Mouse (Mus musculus): ENCODE results near the gene Unc5cl. TPM values are rescaled to one million over a fixed set of nuclear protein-coding genes. Genes with fewer than 3 reads are reported as not detected.
A peak's percentile ranks its signal among the peaks of the same experiment; 100 is the strongest.

Gene Unc5cl
- polyA plus RNA-seq, 1 experiment from 2014 or later, result 0.50 TPM

DNA sequence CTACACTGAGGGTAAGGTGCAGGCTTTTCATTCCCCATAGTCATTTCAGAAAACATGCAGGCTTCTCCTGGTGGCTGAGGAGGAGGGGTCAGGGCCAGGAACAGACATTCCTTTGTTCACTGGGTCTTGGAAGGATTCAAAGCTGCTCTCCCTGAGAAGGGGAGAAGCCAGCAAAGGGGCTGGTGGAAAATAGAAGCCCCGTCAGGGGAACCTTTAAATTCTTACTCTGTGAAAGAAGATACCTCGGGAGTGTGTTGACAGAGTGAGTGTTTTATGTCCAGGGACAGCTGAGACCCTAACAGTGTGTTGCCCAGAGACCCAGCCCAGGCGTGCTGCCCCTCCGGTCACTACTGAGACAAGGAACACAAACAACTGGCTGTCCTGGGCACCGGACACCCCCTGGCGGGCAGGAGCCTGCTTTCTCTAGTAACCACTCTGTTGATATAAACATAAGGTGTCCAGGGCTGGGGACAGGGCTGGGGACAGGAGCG lies 17.2 kb upstream of the Unc5cl start:
- no peaks in the 10 kb centered on the region for H3K36me3 ChIP-seq (ENCODE audit: control insufficient read depth, insufficient read depth, low read length)
- no peak overlapping the region for H3K27ac ChIP-seq (ENCODE audit: low read depth, low read length)
- no peaks in the 10 kb centered on the region for H3K27me3 ChIP-seq (replicated peaks; ENCODE audit: control insufficient read depth, insufficient read depth, low read length)
- ATAC-seq (0 out of 2 replicates have a peak, but pooled peaks have one; percentile 19), DNase-seq (ENCODE audit: low spot score) (no peak)
- H3K4me2 ChIP-seq (ENCODE audit: low read length), result no peak overlapping the region
- no peak overlapping the region for H3K4me3 ChIP-seq (ENCODE audit: low read depth, low read length)
- H3K9me3 ChIP-seq (replicated peaks; ENCODE audit: control insufficient read depth, low read length), result no peaks in the 10 kb centered on the region
- no peaks in the 10 kb centered on the region for H3K4me1 ChIP-seq (ENCODE audit: control insufficient read depth, insufficient read depth, low read length)
- WGBS, result 28% methylated on average over 7 of the region's 7 CpGs
- H3K9ac ChIP-seq (ENCODE audit: low read length), result no peak overlapping the region

DNA sequence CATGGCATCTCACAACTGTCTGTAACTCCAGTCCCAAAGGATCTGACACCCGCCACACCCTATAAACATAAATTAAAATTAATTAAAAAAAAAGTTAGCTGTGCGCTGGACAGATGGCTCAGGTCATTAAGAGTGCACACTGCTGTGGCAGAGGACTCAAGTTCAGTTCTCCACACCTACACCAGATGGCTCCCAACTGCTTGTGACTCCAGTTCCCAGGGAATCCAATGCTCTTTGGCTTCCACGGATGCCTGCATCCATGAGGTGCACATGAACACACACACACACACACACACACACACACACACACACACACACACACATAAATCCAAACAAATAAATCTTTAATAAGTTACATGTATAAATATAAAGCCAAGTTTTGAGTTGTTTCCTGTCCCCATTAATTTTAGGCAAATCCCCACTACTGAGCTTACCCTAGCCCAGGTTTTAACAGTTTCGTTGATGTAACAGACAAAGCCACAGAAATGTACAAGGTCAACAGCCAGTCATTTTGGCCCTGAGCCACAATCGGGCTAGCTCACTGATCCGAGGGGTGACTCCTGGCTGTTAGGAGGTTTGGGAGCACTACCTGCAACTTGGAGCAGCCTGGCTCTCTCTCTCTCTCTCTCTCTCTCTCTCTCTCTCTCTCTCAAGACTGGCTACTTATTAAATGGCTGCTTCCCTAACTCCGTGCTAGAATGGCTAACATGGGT lies 11.8 kb upstream of the Unc5cl start:
- no peaks in the 10 kb centered on the region for H3K4me1 ChIP-seq (ENCODE audit: control insufficient read depth, insufficient read depth, low read length)
- H3K4me3 ChIP-seq (ENCODE audit: low read depth, low read length), result no peak overlapping the region
- 0 out of 2 replicates have a peak, but pooled peaks have one; percentile 46 for ATAC-seq
- H3K4me2 ChIP-seq (ENCODE audit: low read length), result no peak overlapping the region
- H3K9ac ChIP-seq (ENCODE audit: low read length), result no peak overlapping the region
- no peaks in the 10 kb centered on the region for H3K36me3 ChIP-seq (ENCODE audit: control insufficient read depth, insufficient read depth, low read length)
- no peak overlapping the region for H3K27ac ChIP-seq (ENCODE audit: low read depth, low read length)
- no peaks in the 10 kb centered on the region for H3K27me3 ChIP-seq (replicated peaks; ENCODE audit: control insufficient read depth, insufficient read depth, low read length)
- 68% methylated on average over 7 of the region's 7 CpGs for WGBS
- DNase-seq (ENCODE audit: low spot score), result peak; percentile 45
- no peaks in the 10 kb centered on the region for H3K9me3 ChIP-seq (replicated peaks; ENCODE audit: control insufficient read depth, low read length)

GRCm38 (mm10) chr17:48443542-48444145 lies 11.1 kb upstream of the Unc5cl start:
- ATAC-seq (no peak), DNase-seq (ENCODE audit: low spot score) (no peak)
- no peaks in the 10 kb centered on the region for H3K4me1 ChIP-seq (ENCODE audit: control insufficient read depth, insufficient read depth, low read length)
- no peaks in the 10 kb centered on the region for H3K27me3 ChIP-seq (replicated peaks; ENCODE audit: control insufficient read depth, insufficient read depth, low read length)
- WGBS, result 55% methylated on average over 16 of the region's 16 CpGs
- no peaks in the 10 kb centered on the region for H3K9me3 ChIP-seq (replicated peaks; ENCODE audit: control insufficient read depth, low read length)
- no peak overlapping the region for H3K4me2 ChIP-seq (ENCODE audit: low read length)
- no peak overlapping the region for H3K27ac ChIP-seq (ENCODE audit: low read depth, low read length)
- no peaks in the 10 kb centered on the region for H3K36me3 ChIP-seq (ENCODE audit: control insufficient read depth, insufficient read depth, low read length)
- H3K9ac ChIP-seq (ENCODE audit: low read length), result no peak overlapping the region
- H3K4me3 ChIP-seq (ENCODE audit: low read depth, low read length), result no peak overlapping the region

GRCm38 (mm10) chr17:48447675-48448074 lies 7.0 kb upstream of the Unc5cl start:
- H3K4me3 ChIP-seq (ENCODE audit: low read depth, low read length), result no peak overlapping the region
- H3K27ac ChIP-seq (ENCODE audit: low read depth, low read length), result no peak overlapping the region
- DNase-seq (ENCODE audit: low spot score) (no peak), ATAC-seq (no peak)
- no peaks in the 10 kb centered on the region for H3K9me3 ChIP-seq (replicated peaks; ENCODE audit: control insufficient read depth, low read length)
- no peaks in the 10 kb centered on the region for H3K36me3 ChIP-seq (ENCODE audit: control insufficient read depth, insufficient read depth, low read length)
- H3K4me2 ChIP-seq (ENCODE audit: low read length), result no peak overlapping the region
- H3K27me3 ChIP-seq (replicated peaks; ENCODE audit: control insufficient read depth, insufficient read depth, low read length), result no peaks in the 10 kb centered on the region
- no peak overlapping the region for H3K9ac ChIP-seq (ENCODE audit: low read length)
- 79% methylated on average over 8 of the region's 8 CpGs for WGBS
- H3K4me1 ChIP-seq (ENCODE audit: control insufficient read depth, insufficient read depth, low read length), result peaks cover 4% of the 10 kb centered on the region; the same call in 1 of the 2 replicates

DNA sequence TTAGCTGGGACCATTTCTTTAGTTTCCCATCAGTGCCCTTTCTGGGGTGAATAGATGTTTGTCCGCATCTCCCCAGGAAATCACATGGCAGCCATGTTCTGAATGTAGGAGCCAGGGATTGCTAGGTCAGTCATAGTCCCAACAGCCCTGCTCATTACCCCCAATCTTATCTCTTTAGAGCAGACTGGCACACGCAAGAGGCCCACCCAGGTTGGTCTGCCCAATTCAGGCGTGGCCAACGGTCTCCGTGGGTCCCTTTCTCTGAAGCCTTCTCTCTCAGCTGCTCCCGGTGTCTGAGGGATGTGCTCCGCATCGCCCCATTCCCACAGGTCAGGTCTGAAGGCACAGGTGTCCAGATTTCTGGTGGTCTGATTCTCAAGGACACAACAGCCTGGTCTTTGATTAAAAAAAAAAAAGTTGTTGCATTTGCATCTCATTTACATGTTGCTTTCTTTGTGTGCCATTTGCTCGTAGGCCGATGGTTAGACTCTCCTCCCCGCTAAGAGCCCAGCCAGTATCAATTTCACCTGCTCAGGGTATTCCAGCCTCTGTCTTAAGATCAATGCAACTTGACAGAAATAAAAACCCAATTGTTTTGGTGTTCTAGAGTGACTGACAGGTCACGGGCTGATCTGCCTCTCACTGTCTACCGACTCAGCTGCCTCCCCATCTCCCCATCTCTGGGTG lies 3.9 kb upstream of the Unc5cl start:
- Histone ChIP-seq H3K27ac (ENCODE audit: low read depth, low read length) (no peak overlapping the region), H3K4me3 (ENCODE audit: low read depth, low read length) (no peak overlapping the region), H3K4me1 (ENCODE audit: control insufficient read depth, insufficient read depth, low read length) (peaks cover 4% of the 10 kb centered on the region; the same call in 1 of the 2 replicates), H3K4me2 (ENCODE audit: low read length) (no peak overlapping the region), H3K9me3 (replicated peaks; ENCODE audit: control insufficient read depth, low read length) (no peaks in the 10 kb centered on the region), H3K9ac (ENCODE audit: low read length) (no peak overlapping the region), H3K36me3 (ENCODE audit: control insufficient read depth, insufficient read depth, low read length) (no peaks in the 10 kb centered on the region), H3K27me3 (replicated peaks; ENCODE audit: control insufficient read depth, insufficient read depth, low read length) (no peaks in the 10 kb centered on the region)
- no peak for ATAC-seq
- WGBS, result 68% methylated on average over 13 of the region's 13 CpGs
- no peak for DNase-seq (ENCODE audit: low spot score)

GRCm38 (mm10) chr17:48451353-48451675 lies 3.4 kb upstream of the Unc5cl start, which contains the start of gene Tspo2:
Gene Tspo2, minus strand, starts transcription at chr17:48451522.
- no peak within 1 kb of the TSS; the same call in 1 of the 2 replicates for H3K9ac ChIP-seq (ENCODE audit: low read length)
- ATAC-seq, result no peak
- WGBS, result 66% methylated on average over 7 of the region's 7 CpGs

GRCm38 (mm10) chr17:48451753-48452444 lies 2.8 kb upstream of the Unc5cl start:
- H3K9ac ChIP-seq (ENCODE audit: low read length), result no peak overlapping the region; the same call in 1 of the 2 replicates
- no peaks in the 10 kb centered on the region for H3K36me3 ChIP-seq (ENCODE audit: control insufficient read depth, insufficient read depth, low read length)
- WGBS, result 67% methylated on average over 9 of the region's 9 CpGs
- H3K27me3 ChIP-seq (replicated peaks; ENCODE audit: control insufficient read depth, insufficient read depth, low read length), result no peaks in the 10 kb centered on the region
- DNase-seq (ENCODE audit: low spot score) (no peak), ATAC-seq (no peak)
- no peak overlapping the region for H3K4me2 ChIP-seq (ENCODE audit: low read length)
- no peak overlapping the region for H3K4me3 ChIP-seq (ENCODE audit: low read depth, low read length)
- H3K4me1 ChIP-seq (ENCODE audit: control insufficient read depth, insufficient read depth, low read length), result peaks cover 4% of the 10 kb centered on the region; the same call in 1 of the 2 replicates
- no peaks in the 10 kb centered on the region for H3K9me3 ChIP-seq (replicated peaks; ENCODE audit: control insufficient read depth, low read length)
- H3K27ac ChIP-seq (ENCODE audit: low read depth, low read length), result no peak overlapping the region

More at GRCm38 (mm10) chr17:48451353-48451675, 3.4 kb upstream of the Unc5cl start, which contains the start of gene Tspo2:
- Histone ChIP-seq H3K27me3 (replicated peaks; ENCODE audit: control insufficient read depth, insufficient read depth, low read length) (no peaks in the 10 kb centered on the region), H3K4me1 (ENCODE audit: control insufficient read depth, insufficient read depth, low read length) (peaks cover 4% of the 10 kb centered on the region; the same call in 1 of the 2 replicates), H3K4me3 (ENCODE audit: low read depth, low read length) (no peak within 1 kb of the TSS), H3K4me2 (ENCODE audit: low read length) (no peak within 1 kb of the TSS), H3K36me3 (ENCODE audit: control insufficient read depth, insufficient read depth, low read length) (no peaks in the 10 kb centered on the region), H3K27ac (ENCODE audit: low read depth, low read length) (no peak within 1 kb of the TSS), H3K9me3 (replicated peaks; ENCODE audit: control insufficient read depth, low read length) (no peaks in the 10 kb centered on the region)
- DNase-seq (ENCODE audit: low spot score), result no peak

DNA sequence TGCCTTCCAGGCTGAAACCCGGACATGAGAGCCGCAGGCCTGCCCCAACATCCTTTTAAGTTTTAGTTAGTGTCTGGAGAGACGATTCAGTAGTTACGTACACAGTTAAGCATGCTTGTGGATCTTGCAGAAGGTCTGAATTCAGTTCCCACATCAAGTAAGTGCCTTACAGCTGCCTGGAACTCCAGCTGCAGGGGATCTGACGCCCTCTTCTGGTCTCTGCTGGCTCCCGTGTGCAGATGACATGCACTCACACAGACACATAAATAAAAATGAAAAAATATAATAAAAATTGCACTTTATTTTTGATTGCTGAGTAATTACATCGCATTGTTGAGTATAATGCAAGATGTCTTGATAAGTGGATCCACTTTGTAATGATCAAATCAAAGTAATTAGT lies 1.2 kb upstream of the Unc5cl start:
- no peak for ATAC-seq
- DNase-seq (ENCODE audit: low spot score), result no peak
- H3K27me3 ChIP-seq (replicated peaks; ENCODE audit: control insufficient read depth, insufficient read depth, low read length), result no peaks in the 10 kb centered on the region
- no peak overlapping the region for H3K9ac ChIP-seq (ENCODE audit: low read length)
- no peak overlapping the region for H3K4me2 ChIP-seq (ENCODE audit: low read length)
- no peak overlapping the region for H3K4me3 ChIP-seq (ENCODE audit: low read depth, low read length)
- peaks cover 4% of the 10 kb centered on the region; the same call in 1 of the 2 replicates for H3K4me1 ChIP-seq (ENCODE audit: control insufficient read depth, insufficient read depth, low read length)
- 72% methylated on average over 7 of the region's 7 CpGs for WGBS
- no peak overlapping the region for H3K27ac ChIP-seq (ENCODE audit: low read depth, low read length)
- H3K36me3 ChIP-seq (ENCODE audit: control insufficient read depth, insufficient read depth, low read length), result no peaks in the 10 kb centered on the region
- H3K9me3 ChIP-seq (replicated peaks; ENCODE audit: control insufficient read depth, low read length), result no peaks in the 10 kb centered on the region

Measured in forebrain, embryonic 14.5 days (tissue).